Mouse (Mus musculus) G1E (cell line): Measurements from ENCODE around the gene Retreg1. TPM values are rescaled to one million over a fixed set of nuclear protein-coding genes. Genes with fewer than 3 reads are reported as not detected.

Source experiments
- ATAC-seq: 2 replicates; pipeline ENCODE4 v1.8.0; 2016; ENCODE audit warnings: mild to moderate bottlenecking; ENCODE audit not compliant: insufficient number of reproducible peaks, poor library complexity, low FRiP score, severe bottlenecking; ENCODE audit errors: extremely low read depth
- DNase-seq: peaks from one replicate; pipeline ENCODE4 v3.0.0; 2012; ENCODE audit warnings: low spot score
- H3K27me3 ChIP-seq: 2 replicates; pipeline ENCODE4 v1.6.1; 2012; ENCODE audit warnings: mild to moderate bottlenecking, low read length, inconsistent platforms; ENCODE audit not compliant: insufficient read depth
- H3K36me3 ChIP-seq: replicated peaks from 2 replicates; pipeline ENCODE3; 2012; ENCODE audit warnings: mild to moderate bottlenecking, inconsistent platforms
- H3K4me1 ChIP-seq: 2 replicates; pipeline ENCODE4 v1.6.1; 2012; ENCODE audit warnings: low read depth, low read length, inconsistent platforms, mixed read lengths; ENCODE audit not compliant: insufficient read depth
- H3K4me3 ChIP-seq: 2 replicates; pipeline ENCODE4 v1.5.1; 2012; ENCODE audit warnings: low read depth, mild to moderate bottlenecking, inconsistent platforms, low read length, moderate library complexity, mixed read lengths
- H3K9me3 ChIP-seq: replicated peaks from 2 replicates; pipeline ENCODE4 v1.6.1; 2012; ENCODE audit warnings: inconsistent platforms
- CTCF ChIP-seq: IDR thresholded peaks from 2 replicates; pipeline ENCODE4 v1.5.1; 2012; ENCODE audit warnings: low read depth, low read length, inconsistent platforms, mixed read lengths
- GATA1 ChIP-seq: IDR thresholded peaks from 2 replicates; pipeline ENCODE4 v1.6.1; 2012; ENCODE audit warnings: borderline replicate concordance, low read length, inconsistent platforms, mixed read lengths
- GATA2 ChIP-seq: IDR thresholded peaks from 2 replicates; pipeline ENCODE4 v1.6.1; 2012; ENCODE audit warnings: low read depth, low read length, inconsistent platforms, borderline replicate concordance
- POLR2AphosphoS5 ChIP-seq: IDR thresholded peaks from 2 replicates; pipeline ENCODE4 v1.6.1; 2012; ENCODE audit warnings: low read depth, low read length, inconsistent platforms; ENCODE audit not compliant: insufficient replicate concordance
- TAL1 ChIP-seq: conservative IDR thresholded peaks from 2 replicates; pipeline ENCODE4 v1.6.1; 2012; ENCODE audit warnings: low read depth, low read length, inconsistent platforms, mixed read lengths
- polyA plus RNA-seq: library from polyadenylated mRNA; stranded (reverse); fragments of >175 nt; gene quantifications from 2 replicates; pipeline ENCODE4 v1.2.3, GENCODE M21; 2012
- total RNA-seq, 2 experiments: library from RNA; stranded (forward) in 1 of 2; stranded (reverse) in 1 of 2; fragments of 200-1000 nt in 1 of 2; fragments of >200 nt in 1 of 2; fragmentation: Nextera tagmentation in 1 of 2; gene quantifications; 2 replicates each; pipeline ENCODE4 v1.2.3; 2014 to 2017

Retreg1 gene
- total and polyA plus RNA-seq, 3 experiments = 0.16 TPM; not detected in 2

DNA sequence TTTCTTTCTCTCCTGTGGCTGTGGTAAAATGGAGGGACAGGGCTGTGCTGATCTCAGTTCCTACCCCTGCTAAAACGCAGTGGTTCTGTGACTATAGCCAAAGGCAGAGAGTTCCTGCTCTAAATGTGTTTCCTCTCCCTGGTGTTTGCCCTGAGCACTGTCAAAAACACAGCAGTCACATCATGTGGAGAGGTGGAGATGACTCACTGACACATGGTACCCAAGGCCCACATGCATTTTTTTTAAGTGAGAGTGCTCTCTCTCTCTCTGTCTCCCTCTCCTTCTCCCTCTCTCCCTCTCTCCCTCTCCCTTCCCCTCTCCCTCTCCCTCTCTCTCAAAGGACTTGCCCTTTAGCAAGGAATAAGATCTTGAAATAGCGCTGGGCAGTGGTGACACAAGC is 73.3 kb downstream of the Retreg1 start:
- Histone ChIP-seq H3K27me3 (no peaks in the 10 kb centered on the region), H3K4me3 (no peak overlapping the region), H3K9me3 (peaks cover 22% of the 10 kb centered on the region), H3K4me1 (no peaks in the 10 kb centered on the region), H3K36me3 (no peaks in the 10 kb centered on the region)
- DNase-seq (no peak), ATAC-seq (no peak)
- TF ChIP-seq TAL1 (no peak), GATA1 (no peak), GATA2 (no peak), CTCF (no peak), POLR2AphosphoS5 (no peak)

DNA sequence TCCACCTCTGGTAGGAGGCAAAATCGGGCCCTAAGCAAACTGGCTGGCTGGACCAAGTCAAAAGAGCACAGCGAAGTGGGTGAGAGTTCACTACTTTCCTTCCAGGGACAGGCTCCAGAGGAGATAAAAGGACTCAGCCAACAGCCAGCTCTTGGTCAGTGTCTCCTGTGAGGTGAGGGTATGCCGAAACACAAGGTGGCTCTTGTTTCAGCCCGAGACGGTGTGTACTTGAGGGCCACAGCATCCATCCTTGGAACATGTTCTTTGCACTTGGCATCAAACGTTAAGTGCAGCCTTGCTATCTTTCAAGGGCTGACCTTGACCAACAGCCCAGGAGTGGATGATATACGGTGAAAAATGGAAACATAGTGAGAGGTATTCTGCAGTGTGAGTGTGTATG is 75.7 kb downstream of the Retreg1 start:
- no peaks in the 10 kb centered on the region for H3K4me1 ChIP-seq
- no peak for ATAC-seq
- H3K4me3 ChIP-seq = no peak overlapping the region
- H3K27me3 ChIP-seq = no peaks in the 10 kb centered on the region
- no peak for DNase-seq
- peaks cover 29% of the 10 kb centered on the region for H3K9me3 ChIP-seq
- TF ChIP-seq TAL1 (no peak), GATA1 (no peak), POLR2AphosphoS5 (no peak), GATA2 (no peak), CTCF (no peak)
- H3K36me3 ChIP-seq = no peaks in the 10 kb centered on the region

DNA sequence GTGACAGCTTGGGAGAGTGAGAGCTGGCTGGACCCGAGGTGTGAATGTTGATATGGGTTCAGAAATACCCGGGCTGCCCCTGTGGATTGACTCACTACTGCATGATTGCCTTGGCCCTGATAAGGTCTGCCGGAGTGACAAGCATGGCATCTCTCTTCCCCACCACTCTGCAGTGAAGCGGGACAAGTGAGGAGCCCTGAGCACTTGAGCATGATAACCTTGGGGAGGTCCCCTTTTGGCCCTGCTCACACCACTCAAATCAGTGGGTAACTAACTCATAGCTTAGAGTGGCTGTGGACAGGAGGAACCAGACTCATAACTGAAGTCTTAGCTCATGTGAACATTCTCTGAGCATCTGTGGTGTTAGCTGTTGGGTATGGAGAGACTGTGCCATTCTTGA is 77.0 kb downstream of the Retreg1 start:
- Histone ChIP-seq H3K27me3 (no peaks in the 10 kb centered on the region), H3K4me1 (no peaks in the 10 kb centered on the region), H3K36me3 (no peaks in the 10 kb centered on the region), H3K9me3 (peaks cover 27% of the 10 kb centered on the region), H3K4me3 (no peak overlapping the region)
- ATAC-seq = no peak
- TF ChIP-seq GATA2 = no peak
- TF ChIP-seq TAL1 = no peak
- TF ChIP-seq GATA1 = no peak
- TF ChIP-seq CTCF = no peak
- TF ChIP-seq POLR2AphosphoS5 = no peak
- DNase-seq = no peak

DNA sequence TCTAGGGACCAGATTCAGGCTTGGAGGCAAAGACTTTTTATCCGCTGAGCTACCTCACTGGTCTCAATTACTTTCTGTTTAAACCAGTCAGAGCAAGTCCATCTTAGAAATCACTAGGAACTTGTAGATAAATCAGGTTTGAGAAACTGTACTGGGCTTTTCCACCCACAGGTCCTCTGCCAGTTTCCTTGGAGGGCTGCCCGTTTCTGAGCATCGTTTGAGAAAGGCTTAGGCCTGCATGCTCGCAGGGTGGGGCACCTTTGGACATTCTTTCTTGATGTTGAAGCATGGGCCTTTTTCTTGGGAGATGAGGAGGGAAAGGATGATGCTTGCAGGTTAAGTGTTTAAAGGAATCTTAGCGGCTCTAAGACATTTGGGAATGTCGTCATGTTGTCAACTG is 77.9 kb downstream of the Retreg1 start:
- no peaks in the 10 kb centered on the region for H3K36me3 ChIP-seq
- DNase-seq (no peak), ATAC-seq (no peak)
- H3K4me3 ChIP-seq = no peak overlapping the region
- no peaks in the 10 kb centered on the region for H3K27me3 ChIP-seq
- H3K9me3 ChIP-seq = peaks cover 27% of the 10 kb centered on the region
- TF ChIP-seq TAL1 (no peak), POLR2AphosphoS5 (no peak), GATA1 (no peak), CTCF (no peak), GATA2 (no peak)
- no peaks in the 10 kb centered on the region for H3K4me1 ChIP-seq

DNA sequence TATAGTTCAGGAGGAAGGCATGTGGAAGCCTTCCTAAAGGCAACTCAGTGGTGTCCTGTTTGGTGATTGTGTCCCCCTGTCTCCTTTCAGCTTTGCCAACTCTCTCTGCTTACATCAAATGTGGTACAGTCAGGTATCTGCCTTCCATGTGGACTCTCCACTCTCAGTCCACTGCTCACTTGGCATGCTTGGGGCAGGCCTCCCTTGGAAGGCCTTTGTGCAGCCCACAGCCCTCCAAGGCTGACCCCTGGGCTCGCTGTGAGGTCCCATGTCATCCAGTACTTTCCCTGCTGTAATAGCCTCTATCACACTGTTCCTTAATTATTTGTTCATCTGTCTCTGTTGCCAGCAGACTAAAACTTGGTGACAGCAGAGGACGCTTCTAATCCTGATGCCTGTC is 79.0 kb downstream of the Retreg1 start:
- Histone ChIP-seq H3K36me3 (no peaks in the 10 kb centered on the region), H3K4me1 (no peaks in the 10 kb centered on the region), H3K4me3 (no peak overlapping the region), H3K9me3 (peaks cover 27% of the 10 kb centered on the region), H3K27me3 (no peaks in the 10 kb centered on the region)
- ATAC-seq = no peak
- TF ChIP-seq POLR2AphosphoS5 (no peak), GATA2 (no peak), GATA1 (no peak), CTCF (no peak), TAL1 (no peak)
- DNase-seq = no peak

DNA sequence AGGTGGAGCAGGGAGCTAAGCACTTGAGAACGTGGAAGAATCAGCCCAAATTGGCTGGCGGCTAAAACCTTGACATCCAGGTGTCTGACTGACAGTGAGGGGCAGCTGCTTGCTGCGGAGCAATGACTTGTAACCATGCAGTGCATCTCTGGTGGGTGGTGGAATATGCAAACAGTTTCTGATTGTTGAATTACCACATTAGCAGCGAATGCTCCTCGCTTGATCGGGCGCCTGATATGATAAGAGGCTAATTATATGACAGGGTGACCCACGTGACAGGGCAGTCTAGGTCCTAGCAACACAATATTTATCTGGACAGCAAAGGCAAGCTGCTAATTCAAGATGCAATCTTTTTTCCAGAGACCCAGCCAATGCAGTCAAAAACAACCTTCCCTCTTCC is 80.9 kb downstream of the Retreg1 start:
- Histone ChIP-seq H3K4me1 (no peaks in the 10 kb centered on the region), H3K36me3 (no peaks in the 10 kb centered on the region), H3K4me3 (no peak overlapping the region), H3K27me3 (no peaks in the 10 kb centered on the region), H3K9me3 (peaks cover 21% of the 10 kb centered on the region)
- TF ChIP-seq GATA2 = no peak
- TF ChIP-seq GATA1 = no peak
- TF ChIP-seq CTCF = no peak
- no peak for TF ChIP-seq TAL1
- no peak for TF ChIP-seq POLR2AphosphoS5
- ATAC-seq (no peak), DNase-seq (no peak)

DNA sequence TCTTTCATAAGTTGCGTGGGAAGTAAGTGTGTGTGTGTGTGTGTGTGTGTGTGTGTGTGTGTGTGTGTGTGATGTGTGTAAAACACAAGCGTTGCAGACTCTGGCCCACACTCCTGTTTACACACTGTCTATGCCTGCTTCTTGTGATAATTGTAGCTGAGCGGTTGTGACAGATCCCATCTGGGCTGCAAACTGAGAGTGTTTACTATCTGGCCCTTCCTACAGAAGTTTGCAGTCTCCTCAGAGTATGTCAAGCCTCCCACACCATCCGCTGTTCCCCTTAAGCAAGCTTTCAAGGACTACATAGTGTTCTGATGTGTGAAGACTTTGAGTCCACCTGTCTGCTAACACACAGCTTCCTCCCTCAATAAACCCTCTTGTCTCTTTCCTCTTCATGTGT is 83.2 kb downstream of the Retreg1 start:
- Histone ChIP-seq H3K4me3 (no peak overlapping the region), H3K27me3 (no peaks in the 10 kb centered on the region), H3K36me3 (no peaks in the 10 kb centered on the region), H3K4me1 (no peaks in the 10 kb centered on the region), H3K9me3 (peaks cover 21% of the 10 kb centered on the region)
- no peak for DNase-seq
- no peak for ATAC-seq
- TF ChIP-seq POLR2AphosphoS5 (no peak), GATA1 (no peak), GATA2 (no peak), CTCF (no peak), TAL1 (no peak)
